Mouse (Mus musculus) right cerebral cortex, postnatal 25 days (tissue): ENCODE results near the gene Hacd3.

ENCODE experiments used
- DNase-seq: peaks from one replicate; pipeline ENCODE4 v3.0.0; 2022

The Hacd3 gene

GRCm38 (mm10) chr9:64951161-64951657 is 70.3 kb downstream of the Hacd3 start, which contains the start of gene Slc24a1:
TSS of gene Slc24a1 (minus strand) at chr9:64951607.
- DNase-seq = no peak

GRCm38 (mm10) chr9:64947483-64948095 is 73.9 kb downstream of the Hacd3 start:
- no peak for DNase-seq

- no peak for DNase-seq
Measured at GRCm38 (mm10) chr9:64943997-64944396, 77.5 kb downstream of the Hacd3 start.

DNA sequence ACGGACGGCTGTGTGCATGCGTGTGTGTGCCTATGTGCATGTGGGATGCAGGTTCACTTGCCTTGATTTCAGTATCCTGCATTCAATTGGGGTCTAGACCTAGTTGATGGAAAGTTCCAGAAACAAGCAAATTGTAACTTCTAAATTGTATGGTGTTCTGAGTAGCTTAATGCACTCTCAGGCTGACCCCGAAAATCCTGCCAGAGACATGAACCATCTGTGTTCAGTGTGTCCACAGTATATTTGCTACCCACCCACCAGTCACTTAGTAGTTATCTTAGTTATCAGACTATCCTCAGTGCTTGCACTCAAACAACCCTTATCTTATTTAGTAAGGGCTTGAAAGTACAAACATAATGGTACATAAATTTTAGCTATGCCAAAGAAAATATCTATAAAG is 79.8 kb downstream of the Hacd3 start:
- DNase-seq = no peak

- DNase-seq = no peak
Measured at GRCm38 (mm10) chr9:64940731-64941346, 80.7 kb downstream of the Hacd3 start.

DNA sequence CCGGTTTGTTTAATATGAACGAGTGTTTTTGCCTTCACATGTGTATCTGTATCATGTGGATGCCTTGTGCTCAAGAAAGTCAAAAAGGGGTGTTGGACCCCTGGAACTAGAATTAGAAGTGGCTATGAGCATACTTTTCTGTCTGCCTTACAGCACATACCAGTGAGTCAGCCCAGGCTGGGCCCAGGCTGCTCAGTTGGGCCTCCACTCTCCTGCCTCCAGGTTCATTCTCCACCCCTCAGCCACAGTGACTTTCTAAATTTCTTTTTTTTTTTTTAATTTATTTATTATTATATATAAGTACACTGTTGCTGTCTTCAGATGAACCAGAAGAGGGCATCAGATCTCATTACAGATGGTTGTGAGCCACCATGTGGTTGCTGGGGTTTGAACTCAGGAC is 81.7 kb downstream of the Hacd3 start:
- no peak for DNase-seq

DNA sequence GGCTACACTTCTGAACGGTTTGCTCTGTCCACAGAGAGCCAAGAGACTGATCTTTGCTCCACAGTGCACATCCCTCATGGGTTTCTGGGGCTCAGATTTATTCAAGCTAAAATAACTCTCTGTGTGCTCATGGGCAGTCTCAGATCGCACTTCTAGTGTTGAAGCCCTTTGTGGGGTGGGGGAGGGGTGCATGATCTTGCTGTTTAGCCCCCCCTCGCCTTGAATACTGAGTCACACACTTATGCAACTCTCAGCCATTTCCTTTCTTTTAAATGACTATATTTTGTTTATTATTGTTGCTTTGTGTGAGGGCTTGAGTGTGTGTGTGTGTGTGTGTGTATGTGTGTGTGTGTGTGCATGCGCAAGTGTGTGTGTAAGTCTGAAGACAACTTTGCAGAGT is 82.2 kb downstream of the Hacd3 start:
- no peak for DNase-seq

GRCm38 (mm10) chr9:64938535-64938934 is 83.0 kb downstream of the Hacd3 start:
- DNase-seq = no peak

DNA sequence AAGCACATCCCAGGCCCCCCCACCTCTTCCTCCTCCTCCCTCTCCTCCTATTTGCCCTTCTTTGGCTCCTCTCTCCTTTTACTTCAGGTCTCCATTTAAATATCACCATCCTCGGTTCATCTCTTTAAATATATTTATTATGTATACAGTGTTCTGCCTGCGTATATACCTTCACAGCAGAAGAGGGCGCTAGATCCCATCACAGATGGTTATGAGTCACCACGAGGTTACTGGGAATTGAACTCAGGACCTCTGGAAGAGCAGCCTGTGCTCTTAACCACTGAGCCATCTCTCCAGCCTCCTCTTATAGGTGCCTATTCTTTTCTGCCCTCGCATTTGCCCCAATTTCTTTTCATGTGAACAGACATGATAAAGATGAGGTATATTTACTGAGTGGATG is 84.0 kb downstream of the Hacd3 start:
- no peak for DNase-seq
